Mouse (Mus musculus) bone marrow, adult 2 months (tissue): Measurements from ENCODE around the gene Phldb2.

Experiments
- CTCF ChIP-seq: fragments of 200-500 bp; IDR thresholded peaks from 2 replicates; pipeline ENCODE4 v1.5.1; 2011; ENCODE audit warnings: low read length, control low read depth; ENCODE audit not compliant: control insufficient read depth, insufficient read depth
- POLR2A ChIP-seq: fragments of 200-500 bp; IDR thresholded peaks from 2 replicates; pipeline ENCODE4 v1.6.1; 2011; ENCODE audit warnings: low read depth, mild to moderate bottlenecking, control low read depth, low read length, borderline replicate concordance; ENCODE audit not compliant: control insufficient read depth

DNA sequence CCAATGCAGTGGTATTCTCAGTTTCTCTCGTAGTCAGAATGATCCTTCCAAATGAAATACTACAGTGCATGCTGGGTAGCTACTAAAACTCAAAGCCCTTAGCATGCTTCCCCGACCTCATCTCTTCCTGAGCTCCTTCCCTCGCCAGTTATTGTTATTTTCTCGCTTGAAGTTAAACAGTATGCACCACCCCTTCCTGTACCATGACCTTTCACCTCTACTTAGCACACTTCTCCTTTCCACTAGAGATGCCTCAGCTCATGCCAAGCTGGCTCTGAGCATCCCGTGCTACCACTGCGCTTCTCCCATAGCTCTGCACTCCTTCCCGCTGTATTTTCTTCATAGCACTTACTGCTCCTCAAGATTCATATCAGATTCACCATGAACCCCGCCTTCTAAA lies 215.5 kb downstream of the Phldb2 start:
- TF ChIP-seq CTCF (no peak), POLR2A (no peak)
